Mouse (Mus musculus): ENCODE measurements at regions not wholly inside any gene's neighbourhood (a gene's known extent, or its start where the extent isn't known, plus 50 kb on each side); places are given as distances from the start of the nearest gene placed in this dataset.

DNA sequence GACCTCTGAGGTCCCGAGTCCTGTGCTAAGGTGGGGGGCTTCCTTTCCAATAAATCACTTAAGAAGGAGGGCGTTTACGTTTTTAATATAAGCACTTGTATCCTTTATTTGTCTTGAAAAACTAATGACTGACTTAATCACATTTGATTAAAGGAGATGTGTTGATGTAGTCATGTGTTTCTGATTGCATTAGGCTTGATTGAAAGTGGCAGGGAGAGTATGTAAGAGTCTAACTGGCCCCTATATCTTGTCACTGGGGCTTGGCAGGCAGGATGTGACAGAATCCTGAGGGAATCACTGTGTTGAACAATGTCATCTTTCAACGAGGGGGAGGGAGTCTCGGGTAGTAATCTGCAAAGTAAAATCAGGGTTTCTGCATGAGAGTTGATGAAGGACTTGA is 316.7 kb downstream of the Insc start:
- no peak for TF ChIP-seq CTCF (IDR thresholded peaks at IDR 0.05; ENCODE audit: extremely low read depth, insufficient read depth, insufficient read length, insufficient replicate concordance)
- TF ChIP-seq POLR2A (IDR thresholded peaks at IDR 0.05; ENCODE audit: low read depth, low read length) = no peak
